Mouse (Mus musculus) ES-E14 (cell line): Measurements from ENCODE around the gene 1500009L16Rik. TPM values are rescaled to one million over a fixed set of nuclear protein-coding genes. Genes with fewer than 3 reads are reported as not detected.

Source experiments
- DNase-seq: peaks from one replicate; pipeline ENCODE4 v3.0.0-alpha.2; 2013; ENCODE audit warnings: low read depth, low spot score
- H3K27ac ChIP-seq: 2 replicates; pipeline ENCODE4 v1.5.1; 2012; ENCODE audit warnings: low read depth, mild to moderate bottlenecking, low read length, moderate library complexity, mixed read lengths; ENCODE audit not compliant: poor library complexity, insufficient read depth, severe bottlenecking
- H3K36me3 ChIP-seq: 2 replicates; pipeline ENCODE4 v1.6.1; 2012; ENCODE audit warnings: mild to moderate bottlenecking, low read length, moderate library complexity, mixed read lengths; ENCODE audit not compliant: control insufficient read depth, poor library complexity, insufficient read depth, severe bottlenecking
- H3K4me1 ChIP-seq, 2 experiments: fragments of 150-350 bp in 1 of 2; sonication (generic) in 1 of 2; 2 replicates each; pipeline ENCODE4 v1.6.1; 2012; ENCODE audit warnings: low read length in 2 of 2, mild to moderate bottlenecking in 1 of 2, mixed read lengths in 1 of 2; ENCODE audit not compliant: control insufficient read depth in 2 of 2, insufficient read depth in 2 of 2, poor library complexity in 1 of 2
- H3K4me3 ChIP-seq, 2 experiments: fragments of 150-350 bp in 1 of 2; sonication (generic) in 1 of 2; 2 replicates each; pipeline ENCODE4 v1.5.1; 2012; ENCODE audit warnings: low read length in 2 of 2, low read depth in 1 of 2, mild to moderate bottlenecking in 1 of 2, mixed read lengths in 1 of 2; ENCODE audit not compliant: insufficient read depth in 1 of 2, poor library complexity in 1 of 2, severe bottlenecking in 1 of 2
- H3K9ac ChIP-seq: 2 replicates; pipeline ENCODE4 v1.6.1; 2012; ENCODE audit warnings: low read depth, mild to moderate bottlenecking, low read length, mixed read lengths; ENCODE audit not compliant: poor library complexity, insufficient read depth, severe bottlenecking
- H3K9me3 ChIP-seq: fragments of 150-350 bp; sonication (generic); 2 replicates; pipeline ENCODE4 v1.6.1; 2012; ENCODE audit warnings: low read depth, mild to moderate bottlenecking, low read length; ENCODE audit not compliant: control insufficient read depth, insufficient read depth
- CHD2 ChIP-seq: IDR thresholded peaks from 2 replicates; pipeline ENCODE4 v1.6.1; 2014; ENCODE audit warnings: mild to moderate bottlenecking, low read depth, low read length, inconsistent platforms
- HCFC1 ChIP-seq: IDR thresholded peaks from 2 replicates; pipeline ENCODE4 v1.6.1; 2012; ENCODE audit warnings: low read length, inconsistent platforms, borderline replicate concordance; ENCODE audit not compliant: insufficient read depth
- MAFK ChIP-seq: IDR thresholded peaks from 2 replicates; pipeline ENCODE4 v1.6.1; 2014; ENCODE audit warnings: mild to moderate bottlenecking, low read depth, low read length, inconsistent platforms; ENCODE audit not compliant: insufficient read depth
- ZC3H11A ChIP-seq: IDR thresholded peaks from 2 replicates; pipeline ENCODE4 v1.6.1; 2012; ENCODE audit warnings: low read depth, mild to moderate bottlenecking, inconsistent platforms, low read length, borderline replicate concordance
- ZNF384 ChIP-seq: IDR thresholded peaks from 2 replicates; pipeline ENCODE4 v1.6.1; 2012; ENCODE audit warnings: low read depth, low read length, inconsistent platforms
- in situ Hi-C, 2 experiments: fragments of 600-800 bp; cut with MboI; formaldehyde crosslinking; loops; one replicate each; pipeline ENCODE4 v1.15.1; 2025; ENCODE audit warnings: low sequenced_read_pairs in 2 of 2, inconsistent platforms in 1 of 2; ENCODE audit not compliant: unreplicated experiment in 2 of 2
- total RNA-seq: library from RNA; depleted of rRNA; stranded (reverse); fragments of 300-350 nt; gene quantifications from 2 replicates; pipeline ENCODE4 v1.2.3, GENCODE M21; 2012

Gene 1500009L16Rik
- total RNA-seq, 1 experiment, result 35.3 TPM

DNA sequence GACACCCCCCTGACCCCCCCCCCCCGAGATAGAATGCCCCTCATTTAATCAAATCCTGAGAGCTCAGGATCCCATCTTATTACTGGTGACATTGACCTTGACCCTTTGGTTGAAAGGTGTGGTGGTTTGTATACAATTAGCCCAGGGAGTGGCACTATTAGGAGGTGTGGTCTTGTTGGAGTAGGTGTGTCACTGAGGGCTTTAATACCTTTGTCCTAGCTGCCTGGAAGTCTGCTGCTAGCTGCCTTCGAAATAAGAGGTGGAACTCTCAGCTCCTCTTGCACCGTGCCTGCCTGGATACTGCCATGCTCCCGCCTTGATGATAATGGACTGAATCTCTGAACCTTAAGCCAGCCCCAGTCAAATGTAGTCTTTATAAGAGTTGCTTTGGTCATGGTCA lies 41.2 kb downstream of the 1500009L16Rik start:
- no peak overlapping the region; the same call in 1 of the 2 replicates for H3K27ac ChIP-seq
- no peak overlapping the region for H3K9ac ChIP-seq
- peaks cover 0 to 5% of the 10 kb centered on the region in 2 experiments; a peak in 3 of 4 replicates for H3K4me1 ChIP-seq
- H3K4me3 ChIP-seq, result no peak overlapping the region
- no peaks in the 10 kb centered on the region for H3K9me3 ChIP-seq
- in situ Hi-C loops, result no loop called here
- no peak for DNase-seq
- TF ChIP-seq ZC3H11A (no peak), HCFC1 (no peak), MAFK (no peak), ZNF384 (no peak), CHD2 (no peak)
- H3K36me3 ChIP-seq, result no peaks in the 10 kb centered on the region; the same call in 1 of the 2 replicates

DNA sequence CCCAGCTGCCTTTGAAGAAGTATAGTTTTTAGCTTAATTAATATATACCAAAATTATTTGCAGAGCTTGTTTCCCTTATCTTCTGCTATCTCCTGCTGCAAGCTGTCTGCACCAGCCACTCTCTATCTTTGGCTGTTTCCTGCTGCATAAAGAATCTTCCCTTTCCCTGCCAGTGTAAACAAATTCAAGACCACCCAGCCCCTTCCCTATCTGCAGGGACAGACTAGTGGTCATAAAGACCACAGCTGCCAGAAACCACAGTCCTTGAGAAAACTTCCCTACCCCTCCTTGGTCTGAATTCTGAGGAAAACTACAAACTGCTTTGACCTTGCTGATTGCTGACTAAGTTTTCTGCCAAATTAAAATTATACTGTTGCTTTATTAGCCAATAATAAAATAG lies 44.2 kb downstream of the 1500009L16Rik start:
- H3K4me3 ChIP-seq, result no peak overlapping the region
- H3K4me1 ChIP-seq, result peaks cover 0 to 5% of the 10 kb centered on the region in 2 experiments; a peak in 2 of 4 replicates
- DNase-seq, result no peak
- in situ Hi-C loops, result no loop called here
- TF ChIP-seq ZNF384 (no peak), MAFK (no peak), HCFC1 (no peak), CHD2 (no peak), ZC3H11A (no peak)
- no peaks in the 10 kb centered on the region for H3K9me3 ChIP-seq
- no peaks in the 10 kb centered on the region for H3K36me3 ChIP-seq
- no peak overlapping the region for H3K9ac ChIP-seq
- H3K27ac ChIP-seq, result no peak overlapping the region

DNA sequence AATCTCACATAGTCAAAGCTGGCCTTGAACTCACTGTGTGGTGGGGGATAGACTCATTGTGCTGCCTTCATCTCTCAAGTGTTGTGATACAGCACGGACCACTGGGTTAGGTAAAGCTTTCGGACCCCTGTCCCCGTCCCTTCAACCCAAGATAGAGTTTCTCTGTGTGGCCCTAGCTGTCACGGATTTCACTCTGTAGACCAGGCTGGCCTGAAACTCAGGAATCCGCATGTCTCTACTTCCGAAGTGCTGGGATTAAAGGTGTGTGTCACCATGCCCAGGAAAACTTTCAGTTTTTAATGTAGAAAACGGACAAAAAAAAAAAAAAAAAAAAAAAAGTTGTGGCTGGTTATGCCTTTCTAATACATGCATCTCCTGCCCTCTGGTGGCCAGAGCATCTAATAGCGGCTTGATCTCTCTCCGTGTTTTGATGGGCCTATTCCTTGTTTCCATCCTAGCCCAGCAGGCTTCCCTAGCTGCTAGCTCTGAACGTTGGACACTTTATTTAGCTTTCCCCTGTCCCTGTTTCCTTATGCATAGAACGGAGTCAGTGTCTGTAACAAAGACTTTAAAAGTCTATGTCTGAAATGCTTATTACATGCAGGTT lies 53.7 kb downstream of the 1500009L16Rik start:
- no peak for TF ChIP-seq HCFC1
- TF ChIP-seq CHD2, result no peak
- peak; percentile 77 for TF ChIP-seq ZC3H11A
- no peak for TF ChIP-seq MAFK
- TF ChIP-seq ZNF384, result peak; percentile 99
- in situ Hi-C loops, result no loop called here
- no peaks in the 10 kb centered on the region; a peak in 1 of 4 replicates for H3K4me1 ChIP-seq
- no peaks in the 10 kb centered on the region for H3K36me3 ChIP-seq
- H3K27ac ChIP-seq, result no peak overlapping the region
- no peaks in the 10 kb centered on the region for H3K9me3 ChIP-seq
- H3K4me3 ChIP-seq, result no peak overlapping the region
- peak; percentile 60 for DNase-seq
- H3K9ac ChIP-seq, result no peak overlapping the region

DNA sequence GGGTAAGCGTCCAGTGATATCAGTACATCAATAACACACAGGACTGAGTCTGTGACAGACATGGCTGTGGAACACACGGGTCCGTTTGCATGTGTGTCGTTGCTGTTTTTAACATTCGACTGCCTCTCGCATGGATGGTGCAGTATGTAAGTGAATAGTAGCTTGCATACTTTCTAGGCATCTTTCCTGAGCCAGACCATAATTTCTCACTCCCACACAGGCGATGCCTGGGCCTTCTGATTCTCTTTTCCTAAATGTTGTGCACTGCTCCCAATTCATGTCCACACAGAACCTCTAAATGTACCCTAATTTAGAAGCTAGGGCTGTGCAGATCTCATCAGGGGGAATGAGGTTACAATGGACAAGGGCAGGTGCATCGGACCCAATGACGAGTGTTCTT lies 54.6 kb downstream of the 1500009L16Rik start:
- DNase-seq, result no peak
- Histone ChIP-seq H3K27ac (no peak overlapping the region), H3K36me3 (no peaks in the 10 kb centered on the region), H3K9me3 (no peaks in the 10 kb centered on the region), H3K4me3 (no peak overlapping the region), H3K4me1 (no peaks in the 10 kb centered on the region; a peak in 1 of 4 replicates), H3K9ac (no peak overlapping the region)
- TF ChIP-seq CHD2, result no peak
- no peak for TF ChIP-seq MAFK
- no peak for TF ChIP-seq ZNF384
- no peak for TF ChIP-seq HCFC1
- no peak for TF ChIP-seq ZC3H11A
- in situ Hi-C loops, result no loop called here

DNA sequence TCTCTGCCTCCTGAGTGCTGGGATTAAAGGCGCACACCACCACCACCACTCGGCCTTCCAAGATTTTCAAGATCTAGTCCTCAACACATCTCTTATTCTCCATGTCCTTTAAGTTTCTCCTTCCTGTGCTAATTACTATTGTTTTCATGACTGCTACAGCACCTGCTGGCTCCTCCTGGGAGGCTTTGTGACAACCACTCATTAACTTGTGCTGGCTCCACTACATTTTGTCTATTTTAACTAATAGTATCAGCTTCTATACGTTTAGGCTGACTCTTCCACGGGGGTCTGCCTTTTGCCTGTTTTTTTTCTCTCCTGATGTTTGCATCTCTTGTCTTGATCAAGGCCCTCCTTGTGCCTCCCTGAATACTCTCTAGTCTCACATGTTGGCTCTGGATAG lies 59.2 kb downstream of the 1500009L16Rik start:
- no peak for DNase-seq
- in situ Hi-C loops, result no loop called here
- Histone ChIP-seq H3K4me1 (no peaks in the 10 kb centered on the region), H3K9me3 (no peaks in the 10 kb centered on the region), H3K36me3 (no peaks in the 10 kb centered on the region), H3K27ac (no peak overlapping the region), H3K9ac (no peak overlapping the region), H3K4me3 (no peak overlapping the region)
- TF ChIP-seq CHD2, result no peak
- no peak for TF ChIP-seq MAFK
- no peak for TF ChIP-seq ZNF384
- no peak for TF ChIP-seq ZC3H11A
- no peak for TF ChIP-seq HCFC1
